Mouse (Mus musculus): Measurements from ENCODE around the gene Gm37240. TPM values are rescaled to one million over a fixed set of nuclear protein-coding genes. Genes with fewer than 3 reads are reported as not detected.

Gm37240 gene
- total RNA-seq, 1 experiment from 2014 or later: not detected

DNA sequence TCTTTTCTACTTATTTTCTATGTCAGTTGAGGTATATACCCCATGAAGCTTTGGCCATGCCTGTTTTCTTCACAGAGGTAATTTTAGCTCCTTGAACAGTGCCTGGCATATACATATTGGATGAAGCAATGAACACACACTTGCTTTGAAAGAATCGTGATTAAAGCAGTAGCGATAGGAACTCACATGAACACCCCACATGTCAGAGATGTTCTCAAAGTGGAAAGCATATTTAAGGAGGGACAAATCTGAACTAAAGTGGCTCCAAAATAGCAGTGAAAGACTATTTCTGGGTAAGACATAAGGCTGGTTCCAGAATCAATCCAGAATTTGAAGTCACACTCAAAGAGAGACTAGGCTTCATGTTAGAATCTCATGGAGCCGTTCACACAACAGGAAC lies 397.1 kb downstream of the Gm37240 start:
- ATAC-seq (replicated peaks; ENCODE audit: insufficient number of reproducible peaks, low FRiP score, low TSS enrichment, poor library complexity, severe bottlenecking): no peak

DNA sequence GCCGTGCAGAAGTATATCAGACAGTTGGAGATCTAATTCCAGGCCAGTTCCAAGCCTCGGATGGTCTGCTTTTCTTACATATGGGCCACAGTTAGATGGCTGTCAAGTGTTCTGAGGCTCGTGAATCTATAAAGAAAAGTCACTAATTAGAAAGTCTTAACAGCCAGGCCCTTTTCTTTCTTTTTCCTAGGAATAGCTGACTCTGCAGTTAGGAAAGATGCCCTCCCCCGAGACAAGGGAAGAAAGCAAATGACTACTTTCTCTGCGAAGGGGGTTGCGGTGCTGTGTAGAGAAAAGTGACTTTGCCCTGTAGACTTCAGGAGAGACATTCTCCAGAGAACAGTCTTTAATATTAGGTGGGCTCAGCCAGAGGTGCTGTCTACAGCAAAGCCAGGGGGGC lies 399.9 kb downstream of the Gm37240 start:
- ATAC-seq (replicated peaks; ENCODE audit: insufficient number of reproducible peaks, low FRiP score, low TSS enrichment, poor library complexity, severe bottlenecking): no peak

DNA sequence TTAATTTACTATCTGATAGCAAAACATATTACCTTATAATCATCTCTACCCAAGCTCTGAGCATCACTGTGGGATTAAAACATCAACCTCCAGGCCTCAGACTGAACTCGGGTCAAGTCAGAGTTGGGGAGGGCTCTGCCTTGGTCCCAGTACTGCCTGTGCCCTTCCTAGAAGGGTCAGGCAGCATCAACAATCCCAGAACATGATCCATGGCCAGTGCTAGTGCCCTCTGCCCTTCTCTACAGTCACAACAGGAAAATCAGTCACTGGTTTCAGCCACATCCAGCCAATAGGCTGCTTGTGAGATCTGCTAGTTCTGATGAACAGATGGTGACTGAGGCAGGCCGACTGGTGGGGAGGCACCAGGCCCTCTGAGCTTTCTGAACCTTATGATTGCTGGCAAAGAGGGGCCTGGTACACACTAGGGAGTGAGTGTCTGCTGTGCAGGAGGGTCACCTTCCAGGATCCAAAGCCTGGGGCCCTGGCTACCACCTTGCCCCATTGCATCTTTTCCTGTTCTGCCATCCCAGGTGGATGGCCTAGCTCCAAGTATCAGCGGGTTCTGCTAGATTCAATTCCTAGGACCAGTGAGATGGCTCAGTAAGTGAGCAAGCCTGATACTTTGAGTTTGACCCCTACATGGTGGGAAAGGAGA lies 401.7 kb downstream of the Gm37240 start:
- no peak for ATAC-seq (replicated peaks; ENCODE audit: insufficient number of reproducible peaks, low FRiP score, low TSS enrichment, poor library complexity, severe bottlenecking)

DNA sequence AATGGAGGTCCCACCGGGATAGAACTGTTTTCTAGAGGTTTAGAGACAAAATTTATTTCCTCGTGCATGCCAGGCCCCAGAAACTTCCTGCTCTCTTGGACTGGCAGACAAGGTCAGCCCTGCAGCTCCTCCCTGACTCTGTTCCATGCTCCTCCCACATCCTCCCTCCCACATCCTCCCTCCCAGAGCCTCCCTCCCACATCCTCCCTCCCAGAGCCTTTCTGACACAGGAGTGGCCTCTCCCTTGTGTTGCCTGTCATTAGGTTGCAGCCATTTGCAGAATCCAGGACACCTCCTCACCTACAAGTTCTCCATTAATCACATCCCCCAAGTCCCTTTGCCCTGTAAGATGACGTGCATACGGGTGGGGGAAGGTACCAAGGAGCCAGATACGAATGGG lies 404.7 kb downstream of the Gm37240 start:
- ATAC-seq (replicated peaks; ENCODE audit: insufficient number of reproducible peaks, low FRiP score, low TSS enrichment, poor library complexity, severe bottlenecking): no peak

DNA sequence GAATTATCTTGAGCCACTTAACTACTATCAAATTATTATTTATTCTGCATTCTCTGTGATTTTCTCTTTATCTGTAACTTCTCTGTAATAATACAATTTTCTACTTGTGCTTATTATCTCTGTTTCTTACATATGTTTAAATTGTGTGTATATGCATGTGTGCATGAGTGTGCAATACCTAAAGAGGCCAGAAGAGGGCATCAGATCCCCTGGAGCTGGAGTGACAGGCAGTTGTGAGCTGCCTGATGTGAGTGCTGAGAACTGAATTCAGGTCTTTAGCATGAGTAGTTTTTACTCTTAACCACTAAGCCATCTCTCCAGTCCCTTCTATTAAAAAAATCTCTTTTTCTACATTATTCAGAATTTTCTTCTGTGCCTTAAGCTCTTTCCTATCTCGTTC lies 406.7 kb downstream of the Gm37240 start:
- ATAC-seq (replicated peaks; ENCODE audit: insufficient number of reproducible peaks, low FRiP score, low TSS enrichment, poor library complexity, severe bottlenecking): no peak

DNA sequence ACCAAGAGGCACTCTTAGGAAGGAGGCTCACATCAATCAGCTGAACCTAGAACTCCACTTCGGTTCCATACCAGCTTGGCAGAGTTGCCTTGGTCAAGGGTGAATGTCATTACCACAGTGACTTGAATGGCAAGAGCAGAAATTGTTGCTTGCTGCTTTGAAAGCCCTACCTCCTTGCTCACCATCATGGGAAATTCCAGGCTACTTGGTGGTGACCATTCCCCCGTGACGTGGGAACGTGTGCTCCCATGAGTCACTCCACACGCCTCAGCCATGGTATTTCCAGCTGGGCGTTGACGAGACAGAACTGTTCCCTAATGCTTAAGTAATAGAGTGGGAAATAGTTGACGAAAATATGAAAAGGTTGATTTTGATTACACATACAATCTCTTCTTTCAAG lies 408.6 kb downstream of the Gm37240 start:
- ATAC-seq (replicated peaks; ENCODE audit: insufficient number of reproducible peaks, low FRiP score, low TSS enrichment, poor library complexity, severe bottlenecking): no peak

DNA sequence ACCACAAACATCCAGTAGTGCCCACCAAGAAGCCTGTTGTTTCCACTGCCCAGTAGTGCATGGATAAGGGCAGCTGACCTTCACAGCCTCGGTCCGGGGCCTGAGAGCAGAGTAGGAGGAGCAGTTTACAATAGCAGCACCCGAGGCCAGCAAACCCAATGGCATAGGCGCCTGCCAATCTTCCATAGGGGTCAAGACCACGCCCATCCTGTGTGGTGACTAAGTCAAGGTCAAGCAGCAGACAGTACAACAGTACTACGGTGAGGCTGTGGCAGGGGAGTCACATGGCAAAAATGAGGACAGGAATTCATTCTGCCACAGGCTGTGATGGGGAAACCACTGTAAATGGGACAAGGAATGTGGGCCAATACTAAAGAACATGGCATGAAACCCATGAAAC lies 417.6 kb downstream of the Gm37240 start:
- ATAC-seq (replicated peaks; ENCODE audit: insufficient number of reproducible peaks, low FRiP score, low TSS enrichment, poor library complexity, severe bottlenecking): no peak

DNA sequence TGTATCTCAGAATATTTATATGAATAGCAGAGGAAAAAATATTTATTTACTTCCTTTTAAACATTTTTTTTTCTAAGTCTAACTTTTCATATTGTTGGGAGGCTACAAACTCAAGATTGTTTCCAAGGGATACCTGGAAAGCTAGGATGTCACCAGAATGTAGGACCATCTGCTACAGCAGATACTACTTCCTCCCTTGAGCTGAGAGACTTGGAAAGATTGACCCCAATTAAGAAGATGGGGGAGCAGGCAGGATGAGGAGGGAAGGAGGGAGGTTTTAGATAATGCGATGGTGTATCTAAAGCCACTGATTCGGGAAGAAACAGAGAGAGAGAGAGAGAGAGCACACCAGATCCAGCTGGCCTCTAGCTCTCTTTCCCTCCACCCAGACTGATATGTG lies 418.3 kb downstream of the Gm37240 start:
- ATAC-seq (replicated peaks; ENCODE audit: insufficient number of reproducible peaks, low FRiP score, low TSS enrichment, poor library complexity, severe bottlenecking): no peak

DNA sequence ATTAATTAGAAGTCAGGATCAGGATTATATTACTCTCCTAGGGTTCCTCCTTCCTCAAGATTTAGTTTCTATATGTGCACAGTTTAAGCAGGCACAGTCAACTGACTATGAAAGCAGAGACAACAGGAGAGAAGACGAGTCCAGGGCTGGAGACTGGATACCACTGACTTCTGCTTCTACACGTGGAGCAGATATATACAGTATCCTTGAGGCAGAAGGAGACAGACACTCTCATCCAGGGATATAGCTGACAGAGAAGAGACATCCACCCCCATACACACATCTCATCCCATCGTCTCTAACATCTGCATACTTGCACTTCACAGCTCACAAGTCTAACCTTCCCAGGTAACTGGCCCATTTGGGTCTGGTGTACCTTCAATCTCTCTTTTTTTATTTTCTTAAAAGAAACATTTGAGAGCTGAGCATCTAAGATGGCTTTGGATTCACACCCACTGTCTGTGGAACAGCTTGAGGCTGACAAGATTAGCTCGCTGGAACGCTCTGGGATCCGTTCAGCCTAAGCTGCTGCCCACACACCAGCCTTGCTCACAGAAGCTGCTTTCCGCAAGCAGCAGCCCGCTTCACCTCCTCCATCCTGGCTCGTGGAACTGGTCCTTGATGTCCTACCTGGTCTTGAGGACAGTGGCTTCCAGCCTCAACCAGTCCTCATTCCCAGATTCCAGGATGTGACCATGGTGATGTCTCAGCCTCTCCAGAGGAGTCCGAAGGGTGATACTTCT lies 421.9 kb downstream of the Gm37240 start:
- no peak for ATAC-seq (replicated peaks; ENCODE audit: insufficient number of reproducible peaks, low FRiP score, low TSS enrichment, poor library complexity, severe bottlenecking)

DNA sequence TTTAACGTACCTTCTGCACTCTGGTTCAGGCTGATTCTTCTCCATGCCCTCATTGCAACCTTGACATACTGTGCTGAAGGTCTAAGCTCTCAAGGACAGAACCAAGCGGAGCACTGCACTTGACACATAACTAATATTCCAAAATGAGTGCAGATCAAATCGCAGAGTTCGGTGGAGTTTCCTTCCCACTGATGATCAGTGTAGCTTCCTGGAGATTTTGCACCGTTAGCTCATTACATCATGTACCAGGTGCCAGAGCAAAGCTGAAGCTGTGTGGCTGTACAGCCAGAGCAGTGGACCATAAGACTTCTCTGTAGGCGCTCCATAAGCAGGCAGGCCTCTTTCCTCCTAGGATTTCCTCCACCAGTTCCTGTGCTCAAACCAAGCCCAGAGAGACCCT lies 427.3 kb downstream of the Gm37240 start:
- ATAC-seq (replicated peaks; ENCODE audit: insufficient number of reproducible peaks, low FRiP score, low TSS enrichment, poor library complexity, severe bottlenecking): no peak

DNA sequence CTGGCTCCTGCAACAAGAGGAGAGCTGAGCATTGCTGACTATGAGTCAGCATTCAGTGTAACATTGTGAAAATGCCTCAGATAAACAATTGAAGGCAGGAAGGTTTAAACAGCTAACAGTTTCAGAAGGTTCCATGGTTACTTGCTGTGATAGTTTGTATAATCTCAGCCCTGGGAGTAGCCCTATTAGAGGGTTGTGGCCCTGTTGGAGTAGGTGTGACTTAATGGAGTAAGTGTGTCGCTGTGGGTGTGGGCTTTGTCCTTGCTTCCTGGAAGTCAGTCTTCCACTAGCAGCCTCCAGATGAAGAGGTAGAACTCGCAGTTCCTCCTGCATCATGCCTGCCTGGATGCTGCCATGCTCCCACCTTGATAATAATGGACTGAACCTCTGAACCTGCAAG lies 430.3 kb downstream of the Gm37240 start:
- ATAC-seq (replicated peaks; ENCODE audit: insufficient number of reproducible peaks, low FRiP score, low TSS enrichment, poor library complexity, severe bottlenecking): no peak

DNA sequence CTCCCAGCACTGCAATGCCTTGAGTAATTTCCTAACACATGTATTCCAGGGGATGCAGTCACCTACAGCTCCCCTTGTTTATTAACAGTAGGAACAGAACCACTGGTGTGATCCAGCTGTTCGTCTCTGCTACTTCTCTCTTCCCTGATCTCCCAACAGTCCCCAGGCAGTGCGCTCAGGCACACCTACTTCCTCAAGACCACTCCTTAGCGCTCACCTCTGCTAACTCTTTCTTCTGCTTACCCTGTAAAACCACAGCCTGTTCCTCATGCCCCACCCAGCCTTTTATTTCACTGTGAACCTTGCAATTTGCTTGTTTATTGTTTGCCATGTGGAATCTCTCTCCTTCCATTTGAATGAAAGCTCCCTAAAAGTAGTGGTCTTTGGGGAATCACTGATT lies 431.9 kb downstream of the Gm37240 start:
- no peak for ATAC-seq (replicated peaks; ENCODE audit: insufficient number of reproducible peaks, low FRiP score, low TSS enrichment, poor library complexity, severe bottlenecking)

DNA sequence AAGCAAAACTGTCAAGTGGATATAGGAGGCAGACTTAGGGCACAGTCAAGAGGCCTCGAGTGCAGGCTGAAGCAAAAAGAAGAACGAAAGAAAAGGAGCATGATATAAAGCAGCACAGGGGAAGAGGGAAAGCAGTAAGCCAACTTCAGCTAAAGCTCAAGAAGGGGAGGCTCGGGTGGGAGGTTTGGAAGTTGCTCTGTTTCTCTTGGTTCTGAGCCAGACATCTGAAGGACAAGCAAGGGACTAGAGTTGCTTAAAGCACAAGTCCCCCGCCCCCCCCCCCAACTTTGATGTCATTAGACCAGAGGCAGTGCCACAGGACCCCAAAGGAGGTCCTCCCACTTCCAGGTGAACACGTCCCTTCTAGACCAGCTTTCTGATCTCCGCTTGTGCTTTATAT lies 433.3 kb downstream of the Gm37240 start:
- no peak for ATAC-seq (replicated peaks; ENCODE audit: insufficient number of reproducible peaks, low FRiP score, low TSS enrichment, poor library complexity, severe bottlenecking)

DNA sequence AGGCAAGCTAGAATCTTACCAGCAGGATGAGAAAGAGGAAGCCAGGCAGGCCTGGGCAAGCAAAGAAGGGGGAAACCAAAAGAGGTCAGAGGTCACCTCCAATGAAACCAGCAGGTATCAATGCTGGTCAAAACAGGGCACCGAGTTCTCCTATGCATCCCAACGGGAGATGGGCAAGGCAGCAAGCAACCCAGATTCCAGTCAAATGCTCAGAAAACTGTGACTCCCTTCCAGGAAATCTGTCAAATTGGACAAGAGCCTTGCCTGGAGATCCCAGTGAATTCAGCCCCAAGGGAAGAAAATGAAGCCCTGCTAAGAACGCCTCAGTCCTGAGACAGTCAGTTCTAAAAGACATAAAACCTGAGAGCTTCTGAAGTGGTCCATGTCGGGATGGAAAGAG lies 437.9 kb downstream of the Gm37240 start:
- no peak for ATAC-seq (replicated peaks; ENCODE audit: insufficient number of reproducible peaks, low FRiP score, low TSS enrichment, poor library complexity, severe bottlenecking)

DNA sequence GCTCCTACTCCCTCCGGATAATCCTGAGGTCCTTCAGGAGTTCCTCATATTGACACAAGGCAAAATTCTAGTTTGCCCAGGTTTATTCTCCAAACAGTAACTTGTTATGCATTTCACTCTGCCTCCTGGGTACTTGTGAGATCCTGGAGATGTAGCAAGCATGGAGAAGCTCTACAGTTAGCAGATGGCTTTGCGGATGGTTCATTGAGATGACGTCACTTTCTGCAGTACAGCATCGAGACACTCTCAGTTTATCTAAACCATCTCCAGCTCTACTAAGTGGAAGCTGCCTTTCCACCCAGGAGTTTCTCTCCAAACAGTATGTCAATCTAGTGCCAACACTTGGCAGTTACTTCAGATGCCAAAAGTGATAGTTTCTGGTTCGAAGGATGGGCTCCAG lies 444.5 kb downstream of the Gm37240 start:
- ATAC-seq (replicated peaks; ENCODE audit: insufficient number of reproducible peaks, low FRiP score, low TSS enrichment, poor library complexity, severe bottlenecking): no peak

DNA sequence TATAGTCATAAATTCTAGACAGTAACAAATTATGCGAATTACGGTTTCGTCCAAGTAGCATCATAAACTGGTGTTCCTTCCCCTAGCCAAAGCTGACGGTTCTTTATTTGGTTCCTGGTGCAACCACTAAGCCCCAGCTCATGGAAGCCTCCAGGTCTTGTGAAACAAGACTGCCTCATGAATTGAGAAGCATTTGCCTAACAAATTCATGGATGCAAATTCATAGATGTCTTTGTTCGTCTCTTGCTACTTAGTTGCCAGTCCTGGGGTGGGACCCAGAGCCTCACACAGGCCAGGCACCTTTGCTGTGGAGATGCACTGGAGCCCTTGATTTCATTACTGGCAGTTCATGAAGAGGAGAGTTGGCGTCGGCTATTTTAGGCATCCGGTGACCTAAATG lies 445.1 kb downstream of the Gm37240 start:
- ATAC-seq (replicated peaks; ENCODE audit: insufficient number of reproducible peaks, low FRiP score, low TSS enrichment, poor library complexity, severe bottlenecking): no peak

DNA sequence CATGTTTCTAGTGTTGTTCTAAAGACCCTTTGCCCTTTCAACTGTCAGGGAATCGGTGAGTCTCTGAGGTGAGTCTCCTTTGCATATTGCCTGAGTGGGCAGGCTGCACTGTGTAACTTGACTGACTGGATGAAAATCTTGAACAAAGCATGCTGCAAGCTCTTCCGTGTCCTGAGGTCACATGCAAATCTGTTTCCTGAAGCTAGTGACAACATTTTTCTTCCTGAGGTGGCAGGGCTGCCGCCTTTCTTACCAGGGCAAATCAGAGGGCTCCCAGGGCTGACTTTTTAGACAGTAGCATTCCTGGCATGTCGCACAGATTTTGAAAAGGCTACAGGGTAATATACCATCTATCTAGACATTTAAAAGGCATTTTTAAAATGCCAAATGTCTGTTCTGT lies 451.9 kb downstream of the Gm37240 start:
- ATAC-seq (replicated peaks; ENCODE audit: insufficient number of reproducible peaks, low FRiP score, low TSS enrichment, poor library complexity, severe bottlenecking): no peak

DNA sequence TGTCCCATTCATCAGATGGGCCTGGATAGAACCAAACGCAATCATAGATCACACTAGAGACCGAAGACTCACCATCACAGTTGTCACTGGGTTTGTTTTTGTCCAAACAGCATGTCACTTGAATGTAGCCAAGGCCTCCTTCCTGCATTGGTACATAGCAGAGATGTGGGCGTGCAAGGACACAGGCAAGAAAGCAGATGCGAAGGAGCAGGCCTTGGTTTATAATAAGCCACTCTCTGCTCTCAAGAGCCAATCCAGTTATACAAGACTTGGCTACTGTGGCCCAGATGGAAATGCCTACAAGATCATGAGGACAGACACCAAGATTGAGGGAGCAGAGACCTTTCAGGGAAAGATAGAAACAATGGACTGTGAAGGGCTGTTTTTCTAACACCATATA lies 456.1 kb downstream of the Gm37240 start:
- no peak for ATAC-seq (replicated peaks; ENCODE audit: insufficient number of reproducible peaks, low FRiP score, low TSS enrichment, poor library complexity, severe bottlenecking)

DNA sequence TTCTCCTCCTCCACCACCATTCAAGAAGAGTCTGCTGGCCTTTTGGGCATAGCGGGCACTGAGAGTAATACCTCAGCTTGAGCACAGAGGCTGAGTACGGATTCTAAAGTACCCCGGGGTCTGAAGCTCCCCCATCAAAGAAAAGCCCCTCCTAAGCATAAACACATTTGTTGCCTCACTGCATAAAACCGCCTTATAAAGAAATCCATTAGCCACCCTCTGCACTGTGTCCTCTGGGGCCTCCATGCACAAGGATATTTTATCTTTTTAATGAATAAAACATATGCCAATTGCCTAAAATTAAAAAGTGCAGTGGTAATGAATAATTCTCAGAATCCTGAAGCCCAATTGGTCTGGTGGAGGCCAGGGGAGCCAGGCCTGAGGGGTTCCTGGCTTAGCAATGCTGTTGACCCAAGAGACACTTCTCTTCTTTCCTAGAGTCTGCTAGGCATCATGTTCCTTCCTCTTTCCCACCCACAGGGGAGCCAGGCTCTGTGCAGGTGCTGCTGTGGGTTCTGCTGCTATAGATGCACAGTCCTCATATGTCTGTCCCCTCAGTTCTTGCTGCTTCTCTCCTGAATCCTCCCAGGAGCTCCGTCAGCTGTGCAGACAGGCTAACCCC lies 463.8 kb downstream of the Gm37240 start:
- ATAC-seq (replicated peaks; ENCODE audit: insufficient number of reproducible peaks, low FRiP score, low TSS enrichment, poor library complexity, severe bottlenecking): no peak

DNA sequence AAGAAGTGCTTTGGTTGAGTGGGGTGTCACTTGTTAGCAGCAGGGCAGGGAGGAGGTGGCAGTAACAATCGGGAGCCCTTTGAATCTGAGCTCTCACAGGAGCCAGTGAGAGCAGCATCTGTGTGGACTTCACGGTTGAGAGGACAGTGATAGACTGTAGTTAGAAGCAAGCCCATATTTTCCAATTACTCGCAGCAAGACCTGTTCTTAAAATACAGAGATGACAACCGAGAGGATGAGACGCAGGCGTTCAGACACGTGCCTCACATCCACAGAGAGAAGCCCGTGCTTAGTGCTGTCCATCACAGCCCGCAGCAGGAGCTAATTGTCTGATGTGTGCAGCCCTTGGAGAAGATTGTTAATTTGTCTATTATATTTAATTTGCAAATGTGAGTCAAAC lies 465.9 kb downstream of the Gm37240 start:
- ATAC-seq (replicated peaks; ENCODE audit: insufficient number of reproducible peaks, low FRiP score, low TSS enrichment, poor library complexity, severe bottlenecking): no peak

All from monocyte, adult 5-6 weeks (primary cell).